In the genomic region with DNA sequence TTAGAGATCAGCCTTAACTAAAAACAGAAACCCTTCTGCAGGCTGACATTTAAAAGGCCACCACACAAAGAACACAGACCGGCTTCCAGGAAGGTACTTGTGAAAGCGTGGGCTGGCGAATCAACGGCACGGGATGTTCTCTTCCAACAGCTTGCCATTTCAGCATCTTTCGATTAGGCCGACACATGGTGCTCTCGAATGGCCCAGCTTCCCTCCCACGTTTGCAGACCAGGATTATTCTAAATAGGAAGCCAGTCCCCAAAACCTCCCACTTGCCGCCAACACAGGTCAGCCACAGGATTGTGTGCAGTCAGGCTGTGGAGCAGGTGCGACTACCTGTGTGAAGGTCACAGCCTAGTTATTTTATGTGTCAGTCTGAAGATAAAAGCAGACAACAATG, we compare ENCODE assay signal across 11 mouse cellular contexts.
A peak's percentile ranks its signal among the peaks of the same experiment; 100 is the strongest.
DNase-seq lines count a peak whose midpoint lies in the region; ATAC-seq and TF ChIP-seq lines count a peak whose summit lies in the region.
"Had no signal": no experiment of that assay in that cellular context is flagged by ENCODE, and none has a peak within 500 bp of the region (broad histone marks: within the 10 kb centered on the region; RNA-seq: fewer than 3 reads in every experiment).

No protein-coding gene starts in this region.

- no peaks in the 10 kb centered on the region for H3K36me3 ChIP-seq in midbrain, embryonic 16.5 days (ENCODE audit: control insufficient read depth, insufficient read depth, low read length)

- peaks cover 30% of the 10 kb centered on the region for H3K4me1 ChIP-seq in olfactory bulb, adult 2 months (ENCODE audit: control insufficient read depth, insufficient read depth, low read length)
- H3K4me1 ChIP-seq in midbrain, embryonic 16.5 days (ENCODE audit: control insufficient read depth, insufficient read depth, low read length) = peaks cover 4% of the 10 kb centered on the region; the same call in 1 of the 2 replicates

- H3K9me3 ChIP-seq in midbrain, embryonic 16.5 days (replicated peaks; ENCODE audit: control insufficient read depth, low read length, poor library complexity, severe bottlenecking) = no peaks in the 10 kb centered on the region

- no peak overlapping the region for H3K9ac ChIP-seq in midbrain, embryonic 16.5 days (ENCODE audit: low read depth, low read length)

- peak; percentile 18 for DNase-seq in R1 (ENCODE audit: low read depth, low spot score)
- DNase-seq in layer of hippocampus, adult 9-11 months = peak; percentile 94
- no peak for DNase-seq in kidney, postnatal 10 days
- no peak for DNase-seq in gastrocnemius, postnatal 25 days
- DNase-seq: cerebellum, postnatal 25 days; heart, postnatal 36 days; kidney, adult 11 months; lung, adult 2 months had no signal

- H3K27ac ChIP-seq in olfactory bulb, adult 2 months (ENCODE audit: insufficient read depth, low read depth, low read length) = peak overlapping the region; percentile 87
- H3K27ac ChIP-seq in midbrain, embryonic 16.5 days (ENCODE audit: low read length) = no peak overlapping the region

- no peak for TF ChIP-seq CTCF in olfactory bulb, adult 2 months (IDR thresholded peaks at IDR 0.05; ENCODE audit: insufficient read depth, low read depth, low read length)

- no peaks in the 10 kb centered on the region for H3K27me3 ChIP-seq in midbrain, embryonic 16.5 days (ENCODE audit: control insufficient read depth, insufficient read depth, low read depth, low read length)

- H3K4me3 ChIP-seq in olfactory bulb, adult 2 months (ENCODE audit: insufficient read depth, low read depth, low read length) = no peak overlapping the region
- H3K4me3 ChIP-seq in midbrain, embryonic 16.5 days (ENCODE audit: low read depth, low read length) = no peak overlapping the region

- no peak overlapping the region for H3K4me2 ChIP-seq in midbrain, embryonic 16.5 days (ENCODE audit: low read length)

- 62% methylated on average over 11 of the region's 11 CpGs for WGBS in olfactory bulb, adult 2 months
- WGBS in midbrain, embryonic 16.5 days = 86% methylated on average over 11 of the region's 11 CpGs

- peak; percentile 34 for ATAC-seq in frontal cortex, adult (ENCODE audit: low TSS enrichment)
- ATAC-seq in midbrain, embryonic 16.5 days = no peak

- TF ChIP-seq POLR2A in olfactory bulb, adult 2 months (IDR thresholded peaks at IDR 0.05; ENCODE audit: insufficient read depth, low read depth, low read length) = no peak

Comparison
In these comparisons a context has a peak if more than half of its experiments do, and no peak if none do; other contexts are left out.
1. DNase-seq: peak in R1 (single experiment) and layer of hippocampus, adult 9-11 months (single experiment); none in kidney, postnatal 10 days (single experiment) and gastrocnemius, postnatal 25 days (single experiment).